Mouse (Mus musculus) testis, postnatal 10 days (tissue): Measurements from ENCODE around the gene Ankrd22.

Experiments
- DNase-seq: peaks from one replicate; pipeline ENCODE4 v3.0.0; 2021; ENCODE audit warnings: low spot score

The Ankrd22 gene

GRCm38 (mm10) chr19:34180316-34180715 lies 14.5 kb upstream of the Ankrd22 start:
- no peak for DNase-seq

DNA sequence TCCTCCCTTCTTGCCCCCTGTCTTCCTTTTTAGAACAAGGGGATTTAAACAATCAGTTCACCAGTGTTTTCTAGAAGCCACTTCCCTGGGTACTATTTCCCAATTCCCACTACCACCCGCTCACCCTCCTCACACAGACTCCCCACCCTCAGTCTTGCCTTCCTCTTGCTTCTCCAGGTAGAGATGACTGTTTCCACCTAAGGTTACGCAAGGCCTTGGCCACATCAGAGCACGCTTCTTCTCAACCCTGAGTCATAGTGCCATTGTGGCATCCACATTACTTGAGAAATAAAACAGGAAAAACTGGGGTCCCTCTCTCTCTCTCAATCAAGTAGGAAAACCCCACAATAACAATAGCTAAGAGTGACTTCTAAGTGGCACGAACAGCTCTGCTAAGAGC lies 13.3 kb upstream of the Ankrd22 start:
- DNase-seq: no peak

GRCm38 (mm10) chr19:34174004-34174403 lies 8.2 kb upstream of the Ankrd22 start:
- no peak for DNase-seq

DNA sequence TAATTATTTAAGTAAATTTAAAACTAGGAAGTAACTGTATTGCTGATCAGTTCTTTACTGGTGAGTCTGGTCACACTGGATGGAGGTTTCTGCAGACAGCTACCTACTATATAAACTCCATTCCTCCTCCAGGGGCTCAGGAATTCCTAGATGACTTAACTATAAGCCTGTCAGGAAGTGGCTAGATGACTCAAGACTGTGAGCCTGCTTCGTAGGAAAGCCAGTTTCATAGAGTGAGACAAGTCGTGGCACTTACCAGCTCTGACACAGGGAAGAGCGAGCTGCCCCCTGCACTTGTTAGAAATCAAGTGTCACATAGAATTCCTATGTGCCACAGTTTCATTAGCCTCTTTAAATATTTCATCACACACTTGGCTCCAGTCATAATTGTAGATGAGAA lies 5.3 kb upstream of the Ankrd22 start:
- DNase-seq: no peak

DNA sequence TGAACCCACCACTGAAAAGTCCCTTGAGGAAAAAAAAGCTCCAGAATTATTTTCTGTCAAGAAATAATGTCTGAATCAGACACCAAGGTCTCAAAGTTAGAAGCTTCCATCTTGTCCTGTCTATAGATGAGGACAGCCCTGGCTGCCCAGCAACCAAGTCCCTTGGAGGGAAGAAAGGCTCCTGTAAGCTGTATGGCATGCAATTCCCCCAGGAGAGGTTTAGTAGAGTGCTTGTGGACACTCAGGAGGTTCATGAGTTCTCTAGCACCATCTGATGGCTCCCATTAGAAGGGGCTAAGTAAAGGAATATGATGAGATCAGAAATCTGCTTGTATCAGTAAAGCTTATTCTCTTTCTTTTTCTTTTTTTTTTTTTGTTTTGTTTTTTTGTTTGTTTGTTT lies 3.3 kb upstream of the Ankrd22 start:
- no peak for DNase-seq

DNA sequence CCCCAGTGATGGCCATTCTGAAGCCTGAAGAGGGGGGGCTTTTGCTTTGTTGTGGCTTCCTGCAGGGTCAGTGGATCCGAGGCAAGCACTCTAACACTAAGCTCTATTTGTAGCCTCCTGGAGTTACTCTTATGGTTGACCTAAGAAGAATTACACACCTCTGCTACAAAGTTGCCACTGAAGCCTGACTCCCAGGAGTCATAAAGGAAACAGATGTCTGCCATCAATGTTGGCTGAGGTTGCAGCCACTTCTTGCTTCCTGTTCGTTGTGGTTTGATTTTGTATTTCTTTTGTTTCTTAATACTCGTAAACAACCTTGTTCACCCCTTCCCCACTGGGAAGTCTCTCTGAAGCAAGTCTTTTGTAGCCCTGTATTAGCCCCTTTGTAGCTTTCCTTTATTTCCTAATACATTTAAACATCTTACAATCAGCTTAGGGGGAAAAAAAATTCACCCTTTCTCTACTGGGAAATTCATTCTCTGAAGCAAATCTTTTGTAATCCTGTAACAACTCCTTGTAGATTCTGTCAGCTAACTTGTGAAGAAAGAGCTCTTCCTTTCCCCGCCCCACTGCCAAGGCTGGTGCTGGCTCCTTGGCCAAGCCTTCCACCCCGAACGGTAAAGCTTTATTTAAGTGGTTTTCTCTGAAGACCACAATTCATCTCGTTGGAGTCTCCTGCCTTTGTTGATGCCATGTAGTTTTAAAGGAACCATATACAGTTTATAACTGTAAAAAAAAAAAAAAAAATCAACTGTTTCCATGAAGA lies 2.2 kb upstream of the Ankrd22 start:
- DNase-seq: no peak

DNA sequence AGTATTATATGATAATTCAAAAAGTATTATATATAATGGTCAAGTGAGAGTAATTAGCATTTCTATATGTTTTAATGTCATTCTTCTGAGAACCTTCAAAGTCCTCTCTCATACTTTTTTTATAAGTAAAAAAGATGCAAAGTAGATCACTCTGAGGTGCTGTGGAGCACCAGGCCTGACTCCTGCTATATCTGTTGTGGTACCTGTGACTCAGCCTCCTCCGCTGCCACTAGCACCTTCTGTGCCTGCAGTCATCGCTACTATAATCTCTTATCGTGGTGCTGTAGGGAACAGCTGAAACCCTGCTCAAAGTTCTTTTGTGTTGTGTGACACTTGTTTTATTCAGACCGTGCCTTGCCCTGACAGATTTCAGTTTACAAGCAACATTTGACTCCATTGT lies 533 bp upstream of the Ankrd22 start:
- DNase-seq: no peak

DNA sequence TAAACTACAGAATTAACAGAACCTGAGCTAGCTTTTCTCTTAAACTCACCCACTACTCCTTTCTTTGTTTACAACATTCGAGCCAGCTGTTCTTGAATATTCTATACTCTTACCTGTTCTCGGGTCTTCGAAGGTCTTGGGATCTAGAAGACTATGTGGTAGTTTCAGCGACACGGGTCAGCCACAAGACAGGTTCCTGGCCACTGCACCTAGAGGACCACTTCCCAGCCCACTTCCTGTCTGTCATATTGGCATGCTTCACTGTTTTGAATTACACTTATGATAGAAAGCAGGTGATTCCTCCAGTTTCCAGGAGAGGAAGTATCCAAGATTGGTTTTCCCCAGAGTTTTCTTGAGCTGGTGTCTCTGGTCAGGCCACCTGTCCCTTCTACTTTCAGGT lies 3.2 kb downstream of the Ankrd22 start:
- no peak for DNase-seq

DNA sequence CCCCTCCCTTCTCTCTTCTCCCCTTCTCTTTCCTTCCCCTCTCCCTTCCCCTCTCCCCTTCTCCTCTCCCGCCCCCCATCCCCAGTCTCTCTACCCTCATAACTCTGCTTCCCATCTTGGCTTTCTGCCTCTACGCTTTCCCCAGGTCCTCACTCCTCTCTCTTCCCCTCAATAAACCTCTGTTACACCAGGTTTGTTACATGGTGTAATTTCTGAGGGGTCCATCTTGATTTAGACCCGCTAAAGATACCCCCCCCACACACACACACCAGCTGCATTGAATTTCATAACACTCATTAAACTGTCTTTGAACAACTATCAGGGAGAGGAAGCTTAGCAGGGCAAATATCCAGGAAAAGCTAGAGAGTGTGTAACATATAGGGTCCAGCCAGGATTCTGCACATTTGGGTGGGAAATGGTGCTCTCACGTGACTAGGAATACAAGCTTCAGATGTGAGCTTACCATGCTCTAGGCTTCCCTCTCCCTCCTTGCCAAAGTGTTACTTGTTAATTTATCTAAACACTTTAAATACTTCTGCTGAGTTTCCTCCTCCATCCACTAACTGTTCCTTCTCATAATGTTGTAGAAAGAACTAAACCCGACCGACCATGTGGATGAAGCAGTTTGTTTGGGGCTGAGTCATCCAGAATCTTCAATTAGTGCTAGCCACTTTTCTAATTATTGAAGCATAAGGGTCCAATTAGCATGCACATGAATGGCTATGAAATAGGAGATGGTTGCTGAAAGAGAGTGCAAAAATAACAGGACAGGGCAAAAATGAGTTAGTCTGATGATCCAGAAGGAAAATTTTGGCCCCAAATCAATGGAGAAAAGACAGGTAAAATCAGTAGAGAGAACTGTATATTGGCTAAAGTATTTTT lies 12.3 kb downstream of the Ankrd22 start:
- DNase-seq: no peak

GRCm38 (mm10) chr19:34151909-34152308 lies 13.9 kb downstream of the Ankrd22 start:
- no peak for DNase-seq

GRCm38 (mm10) chr19:34148421-34148820 lies 17.4 kb downstream of the Ankrd22 start:
- no peak for DNase-seq

DNA sequence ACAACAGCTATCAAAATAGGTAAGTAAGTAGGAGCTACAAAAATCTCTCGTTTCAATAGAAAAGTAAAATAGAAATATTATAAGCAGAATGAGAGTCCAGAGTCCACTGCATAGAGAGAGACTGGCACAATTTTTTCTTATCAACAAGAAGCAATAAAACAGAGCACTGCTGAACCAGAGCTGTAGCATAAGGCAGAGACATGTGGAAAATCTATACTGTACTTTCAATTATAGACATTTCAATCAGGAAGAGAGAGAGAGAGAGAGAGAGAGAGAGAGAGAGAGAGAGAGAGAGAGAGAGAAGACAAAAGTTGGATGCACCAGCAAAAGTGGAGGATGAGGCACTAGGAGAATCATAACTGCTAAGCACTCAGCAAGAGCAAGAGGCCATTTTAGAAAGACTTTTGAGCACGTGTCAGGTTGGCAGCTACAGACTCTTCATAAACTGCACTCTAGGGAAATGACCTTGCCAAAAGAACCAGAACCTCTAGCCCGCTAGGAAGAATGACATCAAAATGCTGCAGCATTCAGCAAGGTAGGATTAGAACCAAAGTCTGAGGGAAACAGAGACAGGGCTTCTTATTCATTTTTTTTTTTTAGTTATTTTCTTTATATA lies 26.3 kb downstream of the Ankrd22 start:
- no peak for DNase-seq

- DNase-seq: no peak
Observed at GRCm38 (mm10) chr19:34138720-34139430, 27.0 kb downstream of the Ankrd22 start.

- DNase-seq: no peak
Observed at GRCm38 (mm10) chr19:34120107-34120731, 45.6 kb downstream of the Ankrd22 start.

- DNase-seq: no peak
Observed at GRCm38 (mm10) chr19:34119653-34120052, 46.2 kb downstream of the Ankrd22 start.

- no peak for DNase-seq
Observed at GRCm38 (mm10) chr19:34119102-34119501, 46.8 kb downstream of the Ankrd22 start.

DNA sequence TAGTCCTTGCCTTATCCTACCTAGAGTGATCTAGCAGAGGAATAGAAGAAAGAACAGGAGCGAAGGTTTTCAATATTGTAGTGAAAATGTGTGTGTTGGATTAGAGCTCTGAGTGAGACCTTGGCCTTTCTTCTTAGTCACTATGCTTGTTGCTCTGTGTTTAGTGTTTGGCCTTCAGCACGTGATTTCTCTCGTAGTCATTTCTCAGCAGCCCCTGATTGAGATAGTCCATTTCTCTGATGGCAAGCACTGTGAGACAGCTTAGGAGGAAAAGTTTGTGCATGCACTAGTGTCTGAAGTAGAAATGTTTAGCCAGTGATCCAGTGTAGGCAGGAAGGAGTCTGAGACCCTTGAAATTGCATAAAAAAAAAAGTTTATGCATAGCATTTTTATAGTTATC lies 61.0 kb downstream of the Ankrd22 start:
- no peak for DNase-seq

GRCm38 (mm10) chr19:34101888-34102287 lies 64.0 kb downstream of the Ankrd22 start:
- DNase-seq: no peak

- no peak for DNase-seq
Observed at GRCm38 (mm10) chr19:34100633-34101032, 65.2 kb downstream of the Ankrd22 start, which contains the start of gene Lipm. Lipm (plus strand) TSS chr19:34100933.

GRCm38 (mm10) chr19:34096228-34096627 lies 69.6 kb downstream of the Ankrd22 start:
- no peak for DNase-seq

- DNase-seq: no peak
Observed at GRCm38 (mm10) chr19:34095381-34095780, 70.5 kb downstream of the Ankrd22 start.
